Mouse (Mus musculus) heart, postnatal 0 days (tissue): Measurements from ENCODE around the gene Inpp4a. TPM values are rescaled to one million over a fixed set of nuclear protein-coding genes. Genes with fewer than 3 reads are reported as not detected.

Source experiments
- ATAC-seq: fragments of 200-750 bp; cut with Nextera tagmentation; 2 replicates; pipeline ENCODE4 v1.8.0; 2017; ENCODE audit warnings: low read depth, moderate number of reproducible peaks, moderate library complexity; ENCODE audit not compliant: insufficient read depth
- DNase-seq: peaks from one replicate; pipeline ENCODE4 v3.0.0-alpha.2; 2016; ENCODE audit warnings: low spot score
- H3K27ac ChIP-seq: fragments of 300-500 bp; sonication (generic); 2 replicates; pipeline ENCODE4 v1.5.1; 2014; ENCODE audit warnings: low read depth, mild to moderate bottlenecking
- H3K27me3 ChIP-seq: fragments of 300-500 bp; sonication (generic); 2 replicates; pipeline ENCODE4 v1.6.1; 2014; ENCODE audit warnings: low read length, mixed read lengths; ENCODE audit not compliant: control insufficient read depth, insufficient read depth
- H3K36me3 ChIP-seq: fragments of 300-500 bp; sonication (generic); replicated peaks from 2 replicates; pipeline ENCODE4 v1.6.1; 2014; ENCODE audit warnings: low read length, mixed read lengths; ENCODE audit not compliant: control insufficient read depth, insufficient read depth
- H3K4me1 ChIP-seq: fragments of 300-500 bp; sonication (generic); 2 replicates; pipeline ENCODE4 v1.6.1; 2014; ENCODE audit warnings: antibody characterized with exemption; ENCODE audit not compliant: control insufficient read depth, insufficient read depth
- H3K4me2 ChIP-seq: fragments of 300-500 bp; sonication (generic); 2 replicates; pipeline ENCODE4 v1.6.1; 2014; ENCODE audit warnings: low read depth, mild to moderate bottlenecking, low read length, moderate library complexity
- H3K4me3 ChIP-seq: fragments of 300-500 bp; sonication (generic); 2 replicates; pipeline ENCODE4 v1.5.1; 2014; ENCODE audit warnings: low read depth, low read length
- H3K9ac ChIP-seq: fragments of 300-500 bp; sonication (generic); replicated peaks from 2 replicates; pipeline ENCODE4 v1.6.1; 2014; ENCODE audit warnings: low read depth, low read length, mixed read lengths
- H3K9me3 ChIP-seq: fragments of 300-500 bp; sonication (generic); replicated peaks from 2 replicates; pipeline ENCODE4 v1.6.1; 2016; ENCODE audit warnings: low read length; ENCODE audit not compliant: control insufficient read depth
- CTCF ChIP-seq: IDR thresholded peaks from 2 replicates; pipeline ENCODE4 v1.5.1; 2016; ENCODE audit warnings: antibody characterized with exemption, control low read depth, low read depth
- EP300 ChIP-seq: IDR thresholded peaks from 2 replicates; pipeline ENCODE4 v1.6.1; 2016; ENCODE audit warnings: antibody characterized with exemption, low read depth
- WGBS: fragments of 180-500 bp; shearing (Covaris S2); extraction: QIAGEN DNeasy Blood & Tissue Kit; methylation state at CpG from one replicate; pipeline ENCODE4 v1.1.7; 2014; 5-methylcytosine and 5-hydroxymethylcytosine counted together
- polyA plus RNA-seq: library from polyadenylated mRNA; unstranded; fragments of >200 nt; fragmentation: Nextera tagmentation; extraction: Ambion mirVana; gene quantifications from 2 replicates; pipeline ENCODE4 v1.2.1, GENCODE M21; 2015
- total RNA-seq: library from RNA; depleted of rRNA; stranded (reverse); fragments of >200 nt; gene quantifications from 2 replicates; pipeline ENCODE4 v1.2.3, GENCODE M21; 2014; ENCODE audit warnings: low replicate concordance

The Inpp4a gene
- total and polyA plus RNA-seq, 2 experiments from 2014 or later: 8.8 to 9.5 TPM

- Histone ChIP-seq H3K27ac (no peak overlapping the region; the same call in 1 of the 2 replicates), H3K4me3 (no peak overlapping the region), H3K9me3 (no peaks in the 10 kb centered on the region), H3K4me1 (peaks cover 24% of the 10 kb centered on the region), H3K36me3 (no peaks in the 10 kb centered on the region), H3K27me3 (no peaks in the 10 kb centered on the region), H3K9ac (no peak overlapping the region), H3K4me2 (no peak overlapping the region)
- DNase-seq (no peak), ATAC-seq (no peak)
- no peak for TF ChIP-seq CTCF
- no peak for TF ChIP-seq EP300
- WGBS: 91% methylated on average over 8 of the region's 8 CpGs
These were observed 42.9 kb downstream of the Inpp4a start for GRCm38 (mm10) chr1:37342524-37342923.

- TF ChIP-seq CTCF (no peak), EP300 (no peak)
- H3K9ac ChIP-seq: no peak overlapping the region
- no peak for DNase-seq
- no peak overlapping the region for H3K4me3 ChIP-seq
- no peaks in the 10 kb centered on the region for H3K36me3 ChIP-seq
- WGBS: 86% methylated on average over 3 of the region's 3 CpGs
- ATAC-seq: no peak
- H3K27ac ChIP-seq: no peak overlapping the region
- no peaks in the 10 kb centered on the region for H3K9me3 ChIP-seq
- H3K27me3 ChIP-seq: no peaks in the 10 kb centered on the region
- no peak overlapping the region for H3K4me2 ChIP-seq
- peaks cover 25% of the 10 kb centered on the region for H3K4me1 ChIP-seq
These were observed 43.6 kb downstream of the Inpp4a start for GRCm38 (mm10) chr1:37343265-37343664.

- WGBS: 79% methylated on average over 6 of the region's 6 CpGs
- Histone ChIP-seq H3K27ac (no peak overlapping the region), H3K9me3 (no peaks in the 10 kb centered on the region), H3K4me1 (peaks cover 25% of the 10 kb centered on the region), H3K9ac (no peak overlapping the region), H3K36me3 (no peaks in the 10 kb centered on the region), H3K4me3 (no peak overlapping the region), H3K27me3 (no peaks in the 10 kb centered on the region), H3K4me2 (no peak overlapping the region)
- no peak for TF ChIP-seq EP300
- ATAC-seq (no peak), DNase-seq (no peak)
These were observed 44.7 kb downstream of the Inpp4a start for GRCm38 (mm10) chr1:37344223-37344916.

- H3K9ac ChIP-seq: no peak overlapping the region
- no peaks in the 10 kb centered on the region for H3K36me3 ChIP-seq
- H3K27me3 ChIP-seq: no peaks in the 10 kb centered on the region
- no peaks in the 10 kb centered on the region for H3K9me3 ChIP-seq
- H3K4me3 ChIP-seq: no peak overlapping the region
- peaks cover 26% of the 10 kb centered on the region for H3K4me1 ChIP-seq
- no peak overlapping the region for H3K27ac ChIP-seq
- WGBS: 27% methylated on average over 9 of the region's 9 CpGs
- no peak overlapping the region for H3K4me2 ChIP-seq
- TF ChIP-seq CTCF (no peak), EP300 (no peak)
- DNase-seq: peak; percentile 43
- ATAC-seq: peak; percentile 34; the same call in 1 of the 2 replicates
These were observed 47.9 kb downstream of the Inpp4a start for GRCm38 (mm10) chr1:37347361-37348080.

GRCm38 (mm10) chr1:37350886-37351651, 51.4 kb downstream of the Inpp4a start:
- DNase-seq (no peak), ATAC-seq (peak; percentile 28; the same call in 1 of the 2 replicates)
- WGBS: 44% methylated on average over 7 of the region's 7 CpGs
- Histone ChIP-seq H3K4me3 (no peak overlapping the region), H3K9ac (no peak overlapping the region), H3K27me3 (no peaks in the 10 kb centered on the region), H3K4me1 (peaks cover 29% of the 10 kb centered on the region), H3K27ac (no peak overlapping the region), H3K4me2 (no peak overlapping the region), H3K9me3 (no peaks in the 10 kb centered on the region), H3K36me3 (no peaks in the 10 kb centered on the region)
- TF ChIP-seq EP300: no peak
- no peak for TF ChIP-seq CTCF
